Mouse (Mus musculus): ENCODE measurements around the gene Fam227a. TPM values are rescaled to one million over a fixed set of nuclear protein-coding genes. Genes with fewer than 3 reads are reported as not detected.

The Fam227a gene
- polyA plus RNA-seq, 1 experiment from 2014 or later: 1.5 TPM

- H3K9ac ChIP-seq: peak within 1 kb of the TSS; percentile 89
- peak; percentile 96 for ATAC-seq (replicated peaks; ENCODE audit: low FRiP score)
- H3K27ac ChIP-seq: peak within 1 kb of the TSS; percentile 85
- H3K4me2 ChIP-seq: peak within 1 kb of the TSS; percentile 97
- H3K36me3 ChIP-seq: peaks cover 9% of the 10 kb centered on the region; the same call in 1 of the 2 replicates
- peak within 1 kb of the TSS; percentile 92 for H3K4me3 ChIP-seq (replicated peaks)
- H3K9me3 ChIP-seq (replicated peaks): no peaks in the 10 kb centered on the region
- under 1% methylated on average over 45 of the region's 45 CpGs for WGBS
- H3K4me1 ChIP-seq: peaks cover 47% of the 10 kb centered on the region
- H3K27me3 ChIP-seq: no peaks in the 10 kb centered on the region
Measured at GRCm38 (mm10) chr15:79690426-79691022, 31.8 kb upstream of the Fam227a start, which contains the start of gene Gtpbp1. TSS of gene Gtpbp1 (plus strand) at chr15:79690845.

GRCm38 (mm10) chr15:79689662-79690425, 31.1 kb upstream of the Fam227a start:
- Histone ChIP-seq H3K4me3 (replicated peaks) (peak overlapping the region; percentile 92), H3K36me3 (0 out of 2 replicates have a peak, but pooled peaks cover 3% of the 10 kb centered on the region), H3K27ac (peak overlapping the region; percentile 70; the same call in 1 of the 2 replicates), H3K4me1 (peaks cover 50% of the 10 kb centered on the region), H3K9me3 (replicated peaks) (no peaks in the 10 kb centered on the region), H3K27me3 (no peaks in the 10 kb centered on the region), H3K4me2 (peak overlapping the region; percentile 97), H3K9ac (peak overlapping the region; percentile 35; the same call in 1 of the 2 replicates)
- WGBS: 9% methylated on average over 24 of the region's 24 CpGs
- no peak for ATAC-seq (replicated peaks; ENCODE audit: low FRiP score)

GRCm38 (mm10) chr15:79688268-79688956, 29.7 kb upstream of the Fam227a start:
- Histone ChIP-seq H3K9me3 (replicated peaks) (no peaks in the 10 kb centered on the region), H3K27me3 (no peaks in the 10 kb centered on the region), H3K9ac (peak overlapping the region; percentile 81), H3K36me3 (no peaks in the 10 kb centered on the region), H3K27ac (peak overlapping the region; percentile 99), H3K4me3 (replicated peaks) (peak overlapping the region; percentile 67), H3K4me2 (peak overlapping the region; percentile 68), H3K4me1 (peaks cover 65% of the 10 kb centered on the region)
- no peak for ATAC-seq (replicated peaks; ENCODE audit: low FRiP score)
- WGBS: 3% methylated on average over 8 of the region's 8 CpGs

GRCm38 (mm10) chr15:79687646-79688267, 29.0 kb upstream of the Fam227a start, which contains the start of gene Josd1:
TSS of gene Josd1 (minus strand) at chr15:79687919.
- WGBS: under 1% methylated on average over 72 of the region's 72 CpGs
- Histone ChIP-seq H3K27ac (peak within 1 kb of the TSS; percentile 99), H3K36me3 (no peaks in the 10 kb centered on the region), H3K4me1 (peaks cover 71% of the 10 kb centered on the region), H3K4me3 (replicated peaks) (peak within 1 kb of the TSS; percentile 67), H3K27me3 (no peaks in the 10 kb centered on the region), H3K9ac (peak within 1 kb of the TSS; percentile 81), H3K4me2 (peak within 1 kb of the TSS; percentile 68), H3K9me3 (replicated peaks) (no peaks in the 10 kb centered on the region)
- ATAC-seq (replicated peaks; ENCODE audit: low FRiP score): peak; percentile 70

- Histone ChIP-seq H3K27ac (peak overlapping the region; percentile 99), H3K27me3 (no peaks in the 10 kb centered on the region), H3K4me1 (peaks cover 71% of the 10 kb centered on the region), H3K9ac (peak overlapping the region; percentile 81), H3K9me3 (replicated peaks) (no peaks in the 10 kb centered on the region), H3K4me3 (replicated peaks) (peak overlapping the region; percentile 67), H3K4me2 (peak overlapping the region; percentile 68), H3K36me3 (no peaks in the 10 kb centered on the region)
- WGBS: under 1% methylated on average over 32 of the region's 33 CpGs
- no peak for ATAC-seq (replicated peaks; ENCODE audit: low FRiP score)
Measured at GRCm38 (mm10) chr15:79687175-79687574, 28.4 kb upstream of the Fam227a start.

- no peak for ATAC-seq (replicated peaks; ENCODE audit: low FRiP score)
- WGBS: 14% methylated on average over 15 of the region's 15 CpGs
- H3K27me3 ChIP-seq: no peaks in the 10 kb centered on the region
- 0 out of 2 replicates have a peak overlapping the region, but pooled peaks have one; percentile 29 for H3K27ac ChIP-seq
- H3K4me3 ChIP-seq (replicated peaks): peak overlapping the region; percentile 67
- H3K4me1 ChIP-seq: peaks cover 66% of the 10 kb centered on the region
- H3K4me2 ChIP-seq: peak overlapping the region; percentile 68
- H3K9me3 ChIP-seq (replicated peaks): no peaks in the 10 kb centered on the region
- no peaks in the 10 kb centered on the region for H3K36me3 ChIP-seq
- peak overlapping the region; percentile 81 for H3K9ac ChIP-seq
Measured at GRCm38 (mm10) chr15:79686046-79686869, 27.5 kb upstream of the Fam227a start.

GRCm38 (mm10) chr15:79685141-79685641, 26.4 kb upstream of the Fam227a start:
- Histone ChIP-seq H3K36me3 (no peaks in the 10 kb centered on the region), H3K4me3 (replicated peaks) (peak overlapping the region; percentile 67), H3K27ac (0 out of 2 replicates have a peak overlapping the region, but pooled peaks have one; percentile 29), H3K4me1 (peaks cover 68% of the 10 kb centered on the region), H3K27me3 (no peaks in the 10 kb centered on the region), H3K4me2 (peak overlapping the region; percentile 68), H3K9ac (peak overlapping the region; percentile 34), H3K9me3 (replicated peaks) (no peaks in the 10 kb centered on the region)
- 12% methylated on average over 6 of the region's 6 CpGs for WGBS
- ATAC-seq (replicated peaks; ENCODE audit: low FRiP score): no peak

GRCm38 (mm10) chr15:79684616-79685015, 25.9 kb upstream of the Fam227a start:
- H3K4me1 ChIP-seq: peaks cover 63% of the 10 kb centered on the region
- 0 out of 2 replicates have a peak overlapping the region, but pooled peaks have one; percentile 29 for H3K27ac ChIP-seq
- 77% methylated on average over 6 of the region's 6 CpGs for WGBS
- H3K9ac ChIP-seq: peak overlapping the region; percentile 34; the same call in 1 of the 2 replicates
- H3K36me3 ChIP-seq: peaks cover 2% of the 10 kb centered on the region
- ATAC-seq (replicated peaks; ENCODE audit: low FRiP score): no peak
- H3K27me3 ChIP-seq: no peaks in the 10 kb centered on the region
- no peaks in the 10 kb centered on the region for H3K9me3 ChIP-seq (replicated peaks)
- peak overlapping the region; percentile 68 for H3K4me2 ChIP-seq
- H3K4me3 ChIP-seq (replicated peaks): peak overlapping the region; percentile 67

- peaks cover 4% of the 10 kb centered on the region for H3K36me3 ChIP-seq
- H3K4me3 ChIP-seq (replicated peaks): peak overlapping the region; percentile 67
- H3K9me3 ChIP-seq (replicated peaks): no peaks in the 10 kb centered on the region
- H3K27ac ChIP-seq: no peak overlapping the region
- ATAC-seq (replicated peaks; ENCODE audit: low FRiP score): no peak
- H3K9ac ChIP-seq: peak overlapping the region; percentile 8; the same call in 1 of the 2 replicates
- 59% methylated on average over 19 of the region's 19 CpGs for WGBS
- peak overlapping the region; percentile 68 for H3K4me2 ChIP-seq
- H3K4me1 ChIP-seq: peaks cover 58% of the 10 kb centered on the region
- H3K27me3 ChIP-seq: no peaks in the 10 kb centered on the region
Measured at GRCm38 (mm10) chr15:79683707-79684465, 25.1 kb upstream of the Fam227a start.

GRCm38 (mm10) chr15:79683146-79683545, 24.4 kb upstream of the Fam227a start:
- no peaks in the 10 kb centered on the region for H3K27me3 ChIP-seq
- H3K4me1 ChIP-seq: peaks cover 54% of the 10 kb centered on the region
- H3K4me2 ChIP-seq: no peak overlapping the region
- H3K9ac ChIP-seq: no peak overlapping the region
- H3K9me3 ChIP-seq (replicated peaks): no peaks in the 10 kb centered on the region
- no peak overlapping the region for H3K27ac ChIP-seq
- H3K4me3 ChIP-seq (replicated peaks): no peak overlapping the region
- no peak for ATAC-seq (replicated peaks; ENCODE audit: low FRiP score)
- peaks cover 4% of the 10 kb centered on the region for H3K36me3 ChIP-seq
- WGBS: 63% methylated on average over 6 of the region's 6 CpGs

Data from kidney, embryonic 15.5 days (tissue).